Mouse (Mus musculus): ENCODE data around the gene Olfr995. TPM values are rescaled to one million over a fixed set of nuclear protein-coding genes. Genes with fewer than 3 reads are reported as not detected.

Olfr995 gene
- total and polyA plus RNA-seq, 3 experiments = not detected

- Histone ChIP-seq H3K9ac (ENCODE audit: insufficient read depth, low read depth) (no peak overlapping the region), H3K27me3 (replicated peaks) (no peaks in the 10 kb centered on the region), H3K9me3 (replicated peaks; ENCODE audit: low read length) (no peaks in the 10 kb centered on the region), H3K4me1 (ENCODE audit: control insufficient read depth in 1 of 2, insufficient read depth in 2 of 2) (no peaks in the 10 kb centered on the region), H3K36me3 (replicated peaks in 1 of 2; ENCODE audit: control insufficient read depth in 1 of 2, insufficient read depth in 1 of 2, low read length in 1 of 2) (no peaks in the 10 kb centered on the region), H3K4me3 (replicated peaks in 1 of 3; ENCODE audit: low read depth in 2 of 3, low read length in 2 of 3, poor library complexity in 1 of 3) (no peak overlapping the region), H3K27ac (ENCODE audit: insufficient read depth, low read depth) (no peak overlapping the region), H3K4me2 (ENCODE audit: insufficient read depth, low read depth, poor library complexity, severe bottlenecking) (no peak overlapping the region), H3K79me2 (replicated peaks; ENCODE audit: control insufficient read depth, extremely low read depth, insufficient read depth, poor library complexity, severe bottlenecking) (no peaks in the 10 kb centered on the region)
- no peak for DNase-seq (ENCODE audit: extremely low read depth)
- dilution Hi-C loops (cut with MboI; ENCODE audit: extremely low pct_ligation_motif_present, extremely low pct_unique_long_range_greater_than_20kb, low sequenced_read_pairs) = no loop called here
- in situ Hi-C loops (cut with MboI; ENCODE audit: low pct_ligation_motif_present, low pct_unique_long_range_greater_than_20kb, low sequenced_read_pairs) = no loop called here
- TF ChIP-seq POLR2AphosphoS2 (IDR thresholded peaks at IDR 0.05; ENCODE audit: low read depth, low read length) (no peak), NELFE (IDR thresholded peaks at IDR 0.05; ENCODE audit: low read depth, low read length) (no peak), CTCF (conservative IDR thresholded peaks at IDR 0.05 in 1 of 2, IDR thresholded peaks at IDR 0.05 in 1 of 2; ENCODE audit: low read depth in 2 of 2, low read length in 2 of 2) (no peak), JUN (IDR thresholded peaks at IDR 0.05; ENCODE audit: insufficient read depth, low read depth, low read length) (no peak), USF2 (conservative IDR thresholded peaks at IDR 0.05; ENCODE audit: low read depth, low read length) (no peak), RCOR1 (conservative IDR thresholded peaks at IDR 0.05; ENCODE audit: low read depth, low read length) (no peak), UBTF (IDR thresholded peaks at IDR 0.05; ENCODE audit: low read depth, low read length) (no peak), MEF2A (IDR thresholded peaks at IDR 0.05; ENCODE audit: borderline replicate concordance, low read depth, low read length) (no peak), POLR2A (IDR thresholded peaks at IDR 0.05; ENCODE audit: low read depth, low read length) (no peak), BHLHE40 (IDR thresholded peaks at IDR 0.05; ENCODE audit: low read depth, low read length) (no peak), ZNF384 (IDR thresholded peaks at IDR 0.05; ENCODE audit: low read depth, low read length) (no peak), MYC (IDR thresholded peaks at IDR 0.05; ENCODE audit: low read depth, low read length) (no peak), USF1 (IDR thresholded peaks at IDR 0.05; ENCODE audit: low read depth, low read length) (no peak), PAX5 (IDR thresholded peaks at IDR 0.05; ENCODE audit: low read length) (no peak)
Measured at GRCm38 (mm10) chr2:85466801-85467325, 23.4 kb upstream of the Olfr995 start.

DNA sequence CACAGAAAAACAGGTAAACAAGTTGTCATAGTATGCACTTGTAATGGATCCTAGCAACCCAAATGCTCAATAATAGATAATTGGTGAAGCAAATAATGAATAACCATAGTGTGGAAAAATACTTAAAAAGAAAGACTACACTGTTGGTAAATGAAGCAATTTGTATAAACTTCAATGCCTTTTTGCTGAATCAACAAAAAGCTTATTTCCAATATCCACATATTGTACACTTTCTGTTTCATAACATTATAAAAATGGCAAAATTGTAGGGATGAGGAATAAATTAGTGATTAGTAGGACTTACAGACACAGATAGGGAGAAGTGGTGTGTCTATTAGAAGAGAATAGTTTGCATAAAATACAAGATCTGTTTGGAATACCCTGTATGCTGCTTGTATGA, 893 bp downstream of the Olfr995 start:
- no peaks in the 10 kb centered on the region for H3K79me2 ChIP-seq (replicated peaks; ENCODE audit: control insufficient read depth, extremely low read depth, insufficient read depth, poor library complexity, severe bottlenecking)
- H3K9ac ChIP-seq (ENCODE audit: insufficient read depth, low read depth) = no peak overlapping the region
- TF ChIP-seq CHD1 (IDR thresholded peaks at IDR 0.05; ENCODE audit: low read depth, low read length) (no peak), MAFK (IDR thresholded peaks at IDR 0.05; ENCODE audit: insufficient replicate concordance, low read length) (peak; percentile 80)
- in situ Hi-C loops (cut with MboI; ENCODE audit: low pct_ligation_motif_present, low pct_unique_long_range_greater_than_20kb, low sequenced_read_pairs) (no loop called here), dilution Hi-C loops (cut with MboI; ENCODE audit: extremely low pct_ligation_motif_present, extremely low pct_unique_long_range_greater_than_20kb, low sequenced_read_pairs) (no loop called here)
- H3K36me3 ChIP-seq (replicated peaks in 1 of 2; ENCODE audit: control insufficient read depth in 1 of 2, insufficient read depth in 1 of 2, low read length in 1 of 2) = no peaks in the 10 kb centered on the region
- H3K9me3 ChIP-seq (replicated peaks; ENCODE audit: low read length) = no peaks in the 10 kb centered on the region
- no peak overlapping the region for H3K4me2 ChIP-seq (ENCODE audit: insufficient read depth, low read depth, poor library complexity, severe bottlenecking)
- no peaks in the 10 kb centered on the region for H3K4me1 ChIP-seq (ENCODE audit: control insufficient read depth in 1 of 2, insufficient read depth in 2 of 2)
- DNase-seq (ENCODE audit: extremely low read depth) = no peak
- peaks cover 5% of the 10 kb centered on the region for H3K27me3 ChIP-seq (replicated peaks)
- no peak overlapping the region for H3K27ac ChIP-seq (ENCODE audit: insufficient read depth, low read depth)
- H3K4me3 ChIP-seq (replicated peaks in 1 of 3; ENCODE audit: low read depth in 2 of 3, low read length in 2 of 3, poor library complexity in 1 of 3) = no peak overlapping the region

Measured in CH12.LX (cell line).